Mouse (Mus musculus): Measurements from ENCODE around the gene Metrn.

DNA sequence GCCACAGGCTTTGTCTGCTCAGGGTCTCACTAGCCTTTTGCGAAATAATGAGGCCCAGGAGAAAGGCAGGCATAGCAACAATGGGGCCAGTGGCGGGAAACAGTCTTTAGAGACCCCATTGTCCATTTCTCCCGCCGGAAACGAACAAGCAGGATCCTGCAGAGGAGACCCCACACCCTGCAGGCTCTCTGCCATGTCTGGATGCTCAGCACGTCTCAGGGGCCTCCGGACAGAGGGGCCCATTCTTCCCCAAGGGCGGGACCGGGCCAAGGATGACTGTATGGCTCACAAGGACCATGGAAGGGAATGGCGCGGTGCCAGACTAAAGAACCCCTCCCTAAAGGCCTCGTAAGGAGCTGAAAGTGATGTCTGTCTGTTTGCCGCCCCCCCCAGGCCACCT lies 2.7 kb downstream of the Metrn start:
- TF ChIP-seq ZC3H11A (IDR thresholded peaks at IDR 0.05; ENCODE audit: borderline replicate concordance, low read depth, low read length): no peak
- TF ChIP-seq HCFC1 (IDR thresholded peaks at IDR 0.05; ENCODE audit: borderline replicate concordance, insufficient read depth, low read length): no peak
- TF ChIP-seq ZNF384 (IDR thresholded peaks at IDR 0.05; ENCODE audit: low read depth, low read length): no peak
- no peak for TF ChIP-seq CHD2 (IDR thresholded peaks at IDR 0.05; ENCODE audit: low read depth, low read length)

Data from ES-E14 (cell line).